Mouse (Mus musculus) ES-CJ7 (cell line): Measurements from ENCODE around the gene D630045J12Rik.

Source experiments
- DNase-seq: peaks from one replicate; pipeline ENCODE4 v3.0.0; 2011; ENCODE audit warnings: low read depth, low spot score

D630045J12Rik gene

GRCm38 (mm10) chr6:38194046-38194445, 59.8 kb downstream of the D630045J12Rik start:
- no peak for DNase-seq

- DNase-seq, result no peak
Observed at GRCm38 (mm10) chr6:38192952-38193351, 60.9 kb downstream of the D630045J12Rik start.

GRCm38 (mm10) chr6:38186312-38186950, 67.4 kb downstream of the D630045J12Rik start:
- DNase-seq, result no peak

- DNase-seq, result no peak
Observed at GRCm38 (mm10) chr6:38184791-38185190, 69.0 kb downstream of the D630045J12Rik start.

GRCm38 (mm10) chr6:38181756-38182318, 72.0 kb downstream of the D630045J12Rik start:
- no peak for DNase-seq

- no peak for DNase-seq
Observed at GRCm38 (mm10) chr6:38180669-38181068, 73.1 kb downstream of the D630045J12Rik start.

- no peak for DNase-seq
Observed at GRCm38 (mm10) chr6:38165385-38165784, 88.4 kb downstream of the D630045J12Rik start.

- DNase-seq, result no peak
Observed at GRCm38 (mm10) chr6:38164705-38165104, 89.1 kb downstream of the D630045J12Rik start.

GRCm38 (mm10) chr6:38162825-38163504, 90.8 kb downstream of the D630045J12Rik start:
- DNase-seq, result no peak

- no peak for DNase-seq
Observed at GRCm38 (mm10) chr6:38160556-38160955, 93.3 kb downstream of the D630045J12Rik start.

GRCm38 (mm10) chr6:38160102-38160501, 93.7 kb downstream of the D630045J12Rik start:
- peak; percentile 75 for DNase-seq

GRCm38 (mm10) chr6:38159576-38159975, 94.2 kb downstream of the D630045J12Rik start:
- no peak for DNase-seq

GRCm38 (mm10) chr6:38157925-38158324, 95.9 kb downstream of the D630045J12Rik start:
- DNase-seq, result peak; percentile 34

- no peak for DNase-seq
Observed at GRCm38 (mm10) chr6:38156204-38156603, 97.6 kb downstream of the D630045J12Rik start.

GRCm38 (mm10) chr6:38152305-38152704, 101.5 kb downstream of the D630045J12Rik start:
- no peak for DNase-seq

- DNase-seq, result no peak
Observed at GRCm38 (mm10) chr6:38149483-38149882, 104.3 kb downstream of the D630045J12Rik start.

GRCm38 (mm10) chr6:38148626-38149025, 105.2 kb downstream of the D630045J12Rik start:
- no peak for DNase-seq

- DNase-seq, result no peak
Observed at GRCm38 (mm10) chr6:38147301-38147700, 106.5 kb downstream of the D630045J12Rik start.

- no peak for DNase-seq
Observed at GRCm38 (mm10) chr6:38145463-38146065, 108.2 kb downstream of the D630045J12Rik start.

- peak; percentile 36 for DNase-seq
Observed at GRCm38 (mm10) chr6:38144161-38144998, 109.4 kb downstream of the D630045J12Rik start.

- no peak for DNase-seq
Observed at GRCm38 (mm10) chr6:38140402-38140801, 113.4 kb downstream of the D630045J12Rik start.
